Mouse (Mus musculus): ENCODE measurements around the gene Zfp740. TPM values are rescaled to one million over a fixed set of nuclear protein-coding genes. Genes with fewer than 3 reads are reported as not detected.

Gene Zfp740
- total and polyA plus RNA-seq, 3 experiments: 32.1 to 46.1 (median 37.4) TPM

- H3K9me3 ChIP-seq (replicated peaks; ENCODE audit: low read length): no peaks in the 10 kb centered on the region
- H3K79me2 ChIP-seq (replicated peaks; ENCODE audit: control insufficient read depth, extremely low read depth, insufficient read depth, poor library complexity, severe bottlenecking): no peaks in the 10 kb centered on the region
- H3K27me3 ChIP-seq (replicated peaks): no peaks in the 10 kb centered on the region
- H3K36me3 ChIP-seq (replicated peaks in 1 of 2; ENCODE audit: control insufficient read depth in 1 of 2, insufficient read depth in 1 of 2, low read length in 1 of 2): no peaks in the 10 kb centered on the region
- dilution Hi-C loops (cut with MboI; ENCODE audit: extremely low pct_ligation_motif_present, extremely low pct_unique_long_range_greater_than_20kb, low sequenced_read_pairs): no loop called here
- no peak overlapping the region for H3K9ac ChIP-seq (ENCODE audit: insufficient read depth, low read depth)
- peaks cover 0 to 9% of the 10 kb centered on the region in 2 experiments; a peak in 2 of 4 replicates for H3K4me1 ChIP-seq (ENCODE audit: control insufficient read depth in 1 of 2, insufficient read depth in 2 of 2)
- H3K27ac ChIP-seq (ENCODE audit: insufficient read depth, low read depth): no peak overlapping the region
- H3K4me3 ChIP-seq (replicated peaks in 1 of 3; ENCODE audit: low read depth in 2 of 3, low read length in 2 of 3, poor library complexity in 1 of 3): no peak overlapping the region
- no peak overlapping the region for H3K4me2 ChIP-seq (ENCODE audit: insufficient read depth, low read depth, poor library complexity, severe bottlenecking)
- DNase-seq (ENCODE audit: extremely low read depth): no peak
- no peak for TF ChIP-seq BHLHE40 (IDR thresholded peaks at IDR 0.05; ENCODE audit: low read depth, low read length)
- TF ChIP-seq NRF1 (IDR thresholded peaks at IDR 0.05; ENCODE audit: low read depth, low read length): no peak
- TF ChIP-seq SIN3A (IDR thresholded peaks at IDR 0.05; ENCODE audit: low read length): no peak
- no peak for TF ChIP-seq JUND (conservative IDR thresholded peaks at IDR 0.05; ENCODE audit: low read depth, low read length)
- no peak for TF ChIP-seq TBP (conservative IDR thresholded peaks at IDR 0.05; ENCODE audit: low read depth, low read length)
- in situ Hi-C loops (cut with MboI; ENCODE audit: low pct_ligation_motif_present, low pct_unique_long_range_greater_than_20kb, low sequenced_read_pairs): no loop called here
These were observed 34.0 kb upstream of the Zfp740 start for GRCm38 (mm10) chr15:102169064-102169463.

DNA sequence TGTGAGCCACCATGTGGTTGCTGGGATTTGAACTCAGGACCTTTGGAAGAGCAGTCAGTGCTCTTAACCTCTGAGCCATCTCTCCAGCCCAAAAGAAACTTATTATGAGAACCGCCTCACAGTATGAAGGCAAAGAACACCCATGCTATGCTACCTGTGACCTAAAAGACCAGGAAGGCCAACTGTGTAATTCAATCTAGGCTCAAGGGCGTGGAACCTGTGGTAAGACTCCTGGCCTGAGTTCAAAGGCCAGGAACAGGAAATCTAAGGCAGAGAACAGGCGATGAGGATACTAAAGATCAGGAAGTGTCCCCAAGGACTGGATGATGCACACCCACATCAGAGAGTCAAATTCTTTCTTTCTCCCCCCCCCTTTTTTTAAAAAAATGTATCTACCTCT, 29.5 kb upstream of the Zfp740 start:
- H3K27me3 ChIP-seq (replicated peaks): no peaks in the 10 kb centered on the region
- TF ChIP-seq MEF2A (IDR thresholded peaks at IDR 0.05; ENCODE audit: borderline replicate concordance, low read depth, low read length) (no peak), SMC3 (IDR thresholded peaks at IDR 0.05; ENCODE audit: low read depth, low read length) (no peak), MAZ (IDR thresholded peaks at IDR 0.05; ENCODE audit: low read depth, low read length) (no peak), GABPA (IDR thresholded peaks at IDR 0.05; ENCODE audit: insufficient replicate concordance, low read depth, low read length) (no peak), MXI1 (IDR thresholded peaks at IDR 0.05; ENCODE audit: low read depth, low read length) (no peak), TCF12 (IDR thresholded peaks at IDR 0.05; ENCODE audit: low read depth, low read length) (no peak), NRF1 (IDR thresholded peaks at IDR 0.05; ENCODE audit: low read depth, low read length) (no peak), MAX (IDR thresholded peaks at IDR 0.05; ENCODE audit: low read length) (no peak), EP300 (IDR thresholded peaks at IDR 0.05; ENCODE audit: low read length) (no peak), ZKSCAN1 (IDR thresholded peaks at IDR 0.05; ENCODE audit: borderline replicate concordance, low read depth, low read length) (no peak), USF1 (IDR thresholded peaks at IDR 0.05; ENCODE audit: low read depth, low read length) (no peak)
- peaks cover 0 to 3% of the 10 kb centered on the region in 2 experiments; a peak in 2 of 4 replicates for H3K4me1 ChIP-seq (ENCODE audit: control insufficient read depth in 1 of 2, insufficient read depth in 2 of 2)
- H3K4me3 ChIP-seq (replicated peaks in 1 of 3; ENCODE audit: low read depth in 2 of 3, low read length in 2 of 3, poor library complexity in 1 of 3): no peak overlapping the region
- no peaks in the 10 kb centered on the region for H3K9me3 ChIP-seq (replicated peaks; ENCODE audit: low read length)
- H3K79me2 ChIP-seq (replicated peaks; ENCODE audit: control insufficient read depth, extremely low read depth, insufficient read depth, poor library complexity, severe bottlenecking): no peaks in the 10 kb centered on the region
- H3K27ac ChIP-seq (ENCODE audit: insufficient read depth, low read depth): no peak overlapping the region
- dilution Hi-C loops (cut with MboI; ENCODE audit: extremely low pct_ligation_motif_present, extremely low pct_unique_long_range_greater_than_20kb, low sequenced_read_pairs) (no loop called here), in situ Hi-C loops (cut with MboI; ENCODE audit: low pct_ligation_motif_present, low pct_unique_long_range_greater_than_20kb, low sequenced_read_pairs) (no loop called here)
- no peak for DNase-seq (ENCODE audit: extremely low read depth)
- no peaks in the 10 kb centered on the region for H3K36me3 ChIP-seq (replicated peaks in 1 of 2; ENCODE audit: control insufficient read depth in 1 of 2, insufficient read depth in 1 of 2, low read length in 1 of 2)
- no peak overlapping the region for H3K4me2 ChIP-seq (ENCODE audit: insufficient read depth, low read depth, poor library complexity, severe bottlenecking)
- H3K9ac ChIP-seq (ENCODE audit: insufficient read depth, low read depth): no peak overlapping the region

All from CH12.LX (cell line).